Mouse (Mus musculus): ENCODE data around the gene Gm21973. TPM values are rescaled to one million over a fixed set of nuclear protein-coding genes. Genes with fewer than 3 reads are reported as not detected.

The Gm21973 gene
- polyA plus RNA-seq (2012; rRNA removed): not detected in 2 replicates

DNA sequence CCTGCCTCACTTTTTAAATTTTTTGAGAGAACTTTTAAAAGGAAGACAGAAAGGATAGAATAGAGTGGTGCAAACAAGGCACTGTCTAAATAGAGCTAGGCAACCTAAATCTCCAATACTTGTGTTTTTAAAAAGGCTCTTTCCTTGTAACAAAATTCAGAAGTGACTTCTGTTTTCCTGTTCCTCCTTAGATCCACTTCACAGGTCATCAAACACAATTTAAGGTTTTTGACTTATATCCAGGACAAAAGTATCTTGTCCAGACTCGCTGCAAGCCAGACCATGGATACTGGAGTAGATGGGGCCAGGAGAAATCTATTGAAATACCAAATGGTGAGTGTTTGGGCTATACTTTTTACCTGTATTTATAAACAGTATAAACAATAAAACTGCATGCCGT, at the start of gene Gm21973:
Gm21973 (plus strand) TSS at position 301 of the 400 bp plus-strand sequence.

DNA sequence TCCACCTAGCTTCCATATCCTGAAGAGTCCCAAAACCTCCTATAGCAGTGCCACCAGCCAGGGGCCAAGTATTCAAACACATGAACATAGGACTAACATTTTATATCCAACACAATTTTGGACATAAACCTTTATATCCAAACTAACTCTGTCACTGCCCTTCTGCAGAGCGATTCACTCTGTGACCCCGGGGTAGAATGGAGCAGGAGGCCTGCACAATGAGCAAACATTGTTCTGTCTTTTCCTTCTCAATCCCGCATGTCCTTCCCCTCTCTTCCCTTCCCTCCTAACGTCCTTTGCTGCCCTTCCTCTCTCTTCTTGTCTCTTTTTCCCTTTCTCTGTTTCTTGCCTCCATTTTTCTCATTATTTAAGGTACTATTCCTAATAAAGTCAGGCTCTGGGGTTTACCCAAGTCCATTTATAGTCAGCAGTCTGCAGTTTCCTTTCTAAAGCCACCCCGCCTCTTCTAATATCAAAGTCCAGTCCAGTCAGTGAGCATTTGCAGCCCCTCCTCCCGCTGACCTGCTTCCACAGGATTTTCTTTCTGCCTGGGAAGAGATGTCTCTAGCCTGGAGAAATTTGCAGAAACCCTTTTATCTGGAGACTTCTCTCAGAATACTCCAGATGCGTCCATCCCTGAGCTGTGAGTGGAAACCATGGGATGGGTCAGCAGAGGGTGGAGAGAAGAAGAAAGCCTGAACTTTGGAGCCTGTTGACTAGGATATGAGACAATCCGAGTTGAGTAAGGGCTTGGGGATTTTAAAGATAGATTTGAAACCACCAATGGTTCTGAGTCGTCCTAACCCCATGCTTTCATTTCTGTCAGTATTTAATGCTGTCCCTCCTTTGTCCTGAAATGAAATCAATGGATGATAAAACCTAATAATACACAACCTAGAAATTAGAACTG, 33.1 kb downstream of the Gm21973 start, which contains the start of gene Agxt2:
Agxt2 (plus strand) TSS at position 494 of the 910 bp plus-strand sequence.

Other genes starting within 250 kb of the Gm21973 start
- 1.0 and 1.1 TPM in 2 replicates for gene Prlr, start 148.1 kb upstream of the Gm21973 start, polyA plus RNA-seq (2012; rRNA removed)
- not detected in 2 replicates for gene Agxt2, start 33.2 kb downstream of the Gm21973 start, polyA plus RNA-seq (2012; rRNA removed)
- gene Dnajc21, start 145.1 kb downstream of the Gm21973 start, polyA plus RNA-seq (2012; rRNA removed): 10.2 and 11.9 TPM in 2 replicates
- gene Brix1, start 160.6 kb downstream of the Gm21973 start, polyA plus RNA-seq (2012; rRNA removed): 18.2 and 18.5 TPM in 2 replicates
- gene Rad1, start 160.6 kb downstream of the Gm21973 start, polyA plus RNA-seq (2012; rRNA removed): 23.3 and 24.2 TPM in 2 replicates
- gene Ttc23l, start 233.3 kb downstream of the Gm21973 start, polyA plus RNA-seq (2012; rRNA removed): 0.03 TPM in 1 of 2 replicates, not detected in the other

Data from central nervous system, embryonic 18 days (tissue).